Mouse (Mus musculus): ENCODE measurements around the gene Clec2l. TPM values are rescaled to one million over a fixed set of nuclear protein-coding genes. Genes with fewer than 3 reads are reported as not detected.

The Clec2l gene
- polyA plus RNA-seq, 1 experiment from 2014 or later, result 8.8 TPM

- Histone ChIP-seq H3K27ac (ENCODE audit: low read depth, low read length) (no peak overlapping the region), H3K9ac (ENCODE audit: low read length) (no peak overlapping the region), H3K9me3 (replicated peaks; ENCODE audit: control insufficient read depth, low read length) (no peaks in the 10 kb centered on the region), H3K27me3 (replicated peaks; ENCODE audit: control insufficient read depth, insufficient read depth, low read length) (no peaks in the 10 kb centered on the region), H3K36me3 (ENCODE audit: control insufficient read depth, insufficient read depth, low read length) (peaks cover 84% of the 10 kb centered on the region), H3K4me3 (ENCODE audit: low read depth, low read length) (no peak overlapping the region), H3K4me1 (ENCODE audit: control insufficient read depth, insufficient read depth, low read length) (no peaks in the 10 kb centered on the region), H3K4me2 (ENCODE audit: low read length) (no peak overlapping the region)
- DNase-seq (ENCODE audit: low spot score), result peak; percentile 25
- 95% methylated on average over 18 of the region's 18 CpGs for WGBS
- ATAC-seq, result peak; percentile 18; the same call in 1 of the 2 replicates
Observed at GRCm38 (mm10) chr6:38698233-38698889, 35.5 kb downstream of the Clec2l start.

GRCm38 (mm10) chr6:38701421-38701820 lies 38.6 kb downstream of the Clec2l start:
- ATAC-seq (no peak), DNase-seq (ENCODE audit: low spot score) (no peak)
- no peak overlapping the region for H3K27ac ChIP-seq (ENCODE audit: low read depth, low read length)
- H3K4me1 ChIP-seq (ENCODE audit: control insufficient read depth, insufficient read depth, low read length), result no peaks in the 10 kb centered on the region
- WGBS, result 80% methylated on average over 2 of the region's 2 CpGs
- H3K36me3 ChIP-seq (ENCODE audit: control insufficient read depth, insufficient read depth, low read length), result peaks cover 73% of the 10 kb centered on the region
- H3K9ac ChIP-seq (ENCODE audit: low read length), result no peak overlapping the region
- no peak overlapping the region for H3K4me2 ChIP-seq (ENCODE audit: low read length)
- H3K9me3 ChIP-seq (replicated peaks; ENCODE audit: control insufficient read depth, low read length), result no peaks in the 10 kb centered on the region
- H3K27me3 ChIP-seq (replicated peaks; ENCODE audit: control insufficient read depth, insufficient read depth, low read length), result no peaks in the 10 kb centered on the region
- no peak overlapping the region for H3K4me3 ChIP-seq (ENCODE audit: low read depth, low read length)

DNA sequence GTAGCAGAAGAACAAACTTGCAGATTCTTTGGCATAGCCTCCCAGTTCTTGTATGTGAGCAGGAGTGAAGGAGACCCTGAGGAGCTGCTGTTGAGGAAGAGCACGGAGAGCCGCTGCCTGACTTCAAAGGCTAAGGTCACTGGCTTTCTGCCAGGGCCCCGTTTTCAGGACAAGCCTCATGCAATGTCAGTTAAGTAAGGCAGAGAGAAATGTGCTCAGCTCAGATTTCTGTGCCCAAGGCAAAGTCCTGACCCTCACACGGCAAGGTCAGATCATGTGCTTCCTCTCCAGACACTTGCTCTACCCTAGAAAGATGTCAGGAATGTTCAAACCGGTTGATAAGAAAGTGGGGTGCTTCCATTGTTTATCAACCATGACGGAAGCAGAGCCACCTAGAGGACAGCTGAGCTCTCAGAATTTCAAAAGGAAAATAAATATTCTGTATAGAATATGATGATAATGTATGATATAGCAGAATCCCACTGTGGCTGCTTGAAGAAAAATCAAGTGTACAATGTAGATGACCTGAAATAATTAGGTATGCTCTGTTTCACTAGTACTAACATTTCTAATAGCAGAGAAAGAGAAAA lies 40.0 kb downstream of the Clec2l start:
- Histone ChIP-seq H3K4me2 (ENCODE audit: low read length) (no peak overlapping the region), H3K4me3 (ENCODE audit: low read depth, low read length) (no peak overlapping the region), H3K27ac (ENCODE audit: low read depth, low read length) (no peak overlapping the region), H3K27me3 (replicated peaks; ENCODE audit: control insufficient read depth, insufficient read depth, low read length) (no peaks in the 10 kb centered on the region), H3K9ac (ENCODE audit: low read length) (no peak overlapping the region), H3K4me1 (ENCODE audit: control insufficient read depth, insufficient read depth, low read length) (no peaks in the 10 kb centered on the region), H3K36me3 (ENCODE audit: control insufficient read depth, insufficient read depth, low read length) (peaks cover 69% of the 10 kb centered on the region), H3K9me3 (replicated peaks; ENCODE audit: control insufficient read depth, low read length) (no peaks in the 10 kb centered on the region)
- ATAC-seq, result no peak
- 70% methylated on average over 6 of the region's 6 CpGs for WGBS
- DNase-seq (ENCODE audit: low spot score), result no peak

- H3K27me3 ChIP-seq (replicated peaks; ENCODE audit: control insufficient read depth, insufficient read depth, low read length), result no peaks in the 10 kb centered on the region
- H3K27ac ChIP-seq (ENCODE audit: low read depth, low read length), result no peak overlapping the region
- H3K9me3 ChIP-seq (replicated peaks; ENCODE audit: control insufficient read depth, low read length), result no peaks in the 10 kb centered on the region
- peaks cover 67% of the 10 kb centered on the region for H3K36me3 ChIP-seq (ENCODE audit: control insufficient read depth, insufficient read depth, low read length)
- no peak overlapping the region for H3K9ac ChIP-seq (ENCODE audit: low read length)
- DNase-seq (ENCODE audit: low spot score), result no peak
- H3K4me2 ChIP-seq (ENCODE audit: low read length), result no peak overlapping the region
- no peaks in the 10 kb centered on the region for H3K4me1 ChIP-seq (ENCODE audit: control insufficient read depth, insufficient read depth, low read length)
- H3K4me3 ChIP-seq (ENCODE audit: low read depth, low read length), result no peak overlapping the region
- ATAC-seq, result no peak
- WGBS, result 94% methylated on average over 6 of the region's 6 CpGs
Observed at GRCm38 (mm10) chr6:38703526-38703925, 40.7 kb downstream of the Clec2l start.

DNA sequence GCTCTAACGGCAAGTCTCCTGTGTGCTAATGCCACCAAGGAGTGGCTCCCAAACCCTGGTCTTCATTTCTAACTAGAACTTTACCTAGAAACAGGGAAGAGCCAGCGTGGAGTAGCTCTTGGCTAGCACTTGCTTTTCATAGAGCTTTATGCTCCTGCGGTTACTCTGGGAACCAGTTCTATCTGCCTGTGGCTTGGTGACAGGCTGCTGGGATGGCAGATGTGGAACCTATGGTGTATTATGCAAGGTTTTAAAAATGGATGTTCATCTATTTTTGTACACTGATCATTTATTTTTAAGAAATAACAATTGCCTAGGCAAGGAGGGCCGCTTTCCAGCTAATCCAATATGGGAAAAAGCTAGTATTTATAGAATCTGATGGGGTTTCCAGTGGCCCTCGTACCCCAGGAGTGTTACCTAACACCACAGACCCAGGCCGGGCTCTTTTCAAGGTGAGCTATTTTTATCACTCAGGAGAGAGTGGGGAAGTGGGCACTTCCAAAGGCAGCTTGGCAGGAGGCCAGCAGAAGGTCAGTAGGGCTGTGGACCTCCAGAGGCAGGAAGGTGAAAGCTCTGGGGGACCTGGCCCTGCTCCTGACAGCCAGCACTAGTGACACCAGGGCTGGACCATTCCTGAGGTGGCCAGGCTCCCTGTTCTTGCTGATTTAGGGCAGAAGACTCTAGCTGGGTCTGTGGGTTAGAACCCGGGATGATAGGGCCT lies 41.6 kb downstream of the Clec2l start:
- no peak overlapping the region for H3K9ac ChIP-seq (ENCODE audit: low read length)
- no peaks in the 10 kb centered on the region for H3K27me3 ChIP-seq (replicated peaks; ENCODE audit: control insufficient read depth, insufficient read depth, low read length)
- peaks cover 67% of the 10 kb centered on the region for H3K36me3 ChIP-seq (ENCODE audit: control insufficient read depth, insufficient read depth, low read length)
- no peak overlapping the region for H3K4me2 ChIP-seq (ENCODE audit: low read length)
- DNase-seq (ENCODE audit: low spot score) (no peak), ATAC-seq (no peak)
- no peak overlapping the region for H3K27ac ChIP-seq (ENCODE audit: low read depth, low read length)
- no peak overlapping the region for H3K4me3 ChIP-seq (ENCODE audit: low read depth, low read length)
- H3K4me1 ChIP-seq (ENCODE audit: control insufficient read depth, insufficient read depth, low read length), result no peaks in the 10 kb centered on the region
- no peaks in the 10 kb centered on the region for H3K9me3 ChIP-seq (replicated peaks; ENCODE audit: control insufficient read depth, low read length)
- 91% methylated on average over 7 of the region's 7 CpGs for WGBS

DNA sequence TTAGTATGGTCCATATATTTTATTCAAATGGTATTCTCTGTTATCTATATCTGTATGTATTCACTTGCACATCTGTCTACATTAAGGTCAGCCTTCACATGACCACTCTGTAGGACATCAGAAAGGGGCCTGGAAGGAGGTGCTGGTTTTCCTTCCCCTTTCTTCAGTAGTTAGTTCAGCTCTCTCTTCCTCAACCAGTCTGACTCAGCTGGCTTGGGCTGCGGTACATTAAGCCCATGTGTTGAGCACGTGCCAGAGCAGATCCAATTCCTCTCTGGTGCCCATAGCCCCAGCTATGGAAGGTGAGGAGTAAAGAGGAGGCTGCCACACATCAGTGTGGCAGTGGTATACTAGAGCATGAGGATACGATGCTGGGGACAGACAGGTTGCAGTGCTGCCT lies 47.6 kb downstream of the Clec2l start:
- H3K9me3 ChIP-seq (replicated peaks; ENCODE audit: control insufficient read depth, low read length), result no peaks in the 10 kb centered on the region
- 99% methylated on average over 3 of the region's 3 CpGs for WGBS
- no peak overlapping the region for H3K4me2 ChIP-seq (ENCODE audit: low read length)
- no peaks in the 10 kb centered on the region for H3K27me3 ChIP-seq (replicated peaks; ENCODE audit: control insufficient read depth, insufficient read depth, low read length)
- H3K4me1 ChIP-seq (ENCODE audit: control insufficient read depth, insufficient read depth, low read length), result no peaks in the 10 kb centered on the region
- no peak overlapping the region for H3K4me3 ChIP-seq (ENCODE audit: low read depth, low read length)
- peaks cover 77% of the 10 kb centered on the region for H3K36me3 ChIP-seq (ENCODE audit: control insufficient read depth, insufficient read depth, low read length)
- no peak overlapping the region for H3K9ac ChIP-seq (ENCODE audit: low read length)
- H3K27ac ChIP-seq (ENCODE audit: low read depth, low read length), result no peak overlapping the region
- no peak for DNase-seq (ENCODE audit: low spot score)
- no peak for ATAC-seq

DNA sequence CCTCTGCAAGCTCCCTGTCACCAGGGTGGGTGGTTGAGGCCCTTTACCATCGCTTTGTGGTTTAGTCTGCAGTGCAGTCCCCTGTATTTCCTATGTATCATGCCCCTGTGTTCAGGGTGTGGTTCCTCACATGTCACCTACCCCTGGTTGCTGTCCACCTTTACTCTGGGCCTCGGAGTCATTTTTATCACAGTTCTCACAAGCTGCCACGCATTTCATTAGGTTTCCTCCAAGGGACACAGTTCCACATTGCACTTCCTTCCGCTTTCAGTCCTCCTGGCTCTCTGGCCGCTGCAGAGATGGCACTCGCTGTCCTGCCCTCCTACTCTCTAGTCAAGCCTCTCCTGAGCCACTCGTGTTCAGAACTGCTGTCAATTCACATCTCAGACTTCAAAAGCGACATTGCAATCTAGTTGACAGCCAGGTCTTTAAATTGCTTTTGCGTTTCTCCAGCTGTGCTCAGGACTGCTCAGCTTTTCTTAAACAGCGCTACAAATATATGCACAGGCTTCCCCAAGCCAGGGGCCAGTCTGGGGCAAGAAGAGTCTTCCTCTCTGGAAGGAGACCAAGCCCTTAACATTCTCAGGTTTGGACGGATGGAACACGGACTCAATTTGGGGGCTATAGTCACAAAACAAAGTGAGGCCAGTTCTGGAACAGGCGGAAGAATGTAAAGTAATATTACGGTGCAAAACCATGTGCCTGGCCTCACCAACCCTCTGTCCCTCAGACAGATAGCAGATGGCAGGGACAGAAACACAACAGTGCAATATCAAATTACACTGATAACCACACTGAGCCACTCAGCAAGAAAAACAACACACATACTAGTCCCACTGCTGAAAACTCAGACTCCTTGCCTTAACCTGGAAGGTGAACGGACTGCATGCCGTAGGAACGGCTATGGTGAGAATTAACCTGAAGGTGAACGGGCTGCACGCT lies 51.4 kb downstream of the Clec2l start:
- Histone ChIP-seq H3K4me2 (ENCODE audit: low read length) (no peak overlapping the region), H3K4me1 (ENCODE audit: control insufficient read depth, insufficient read depth, low read length) (no peaks in the 10 kb centered on the region), H3K27me3 (replicated peaks; ENCODE audit: control insufficient read depth, insufficient read depth, low read length) (no peaks in the 10 kb centered on the region), H3K36me3 (ENCODE audit: control insufficient read depth, insufficient read depth, low read length) (peaks cover 93% of the 10 kb centered on the region), H3K9ac (ENCODE audit: low read length) (no peak overlapping the region), H3K9me3 (replicated peaks; ENCODE audit: control insufficient read depth, low read length) (no peaks in the 10 kb centered on the region), H3K27ac (ENCODE audit: low read depth, low read length) (no peak overlapping the region), H3K4me3 (ENCODE audit: low read depth, low read length) (no peak overlapping the region)
- DNase-seq (ENCODE audit: low spot score) (no peak), ATAC-seq (no peak)
- 94% methylated on average over 19 of the region's 19 CpGs for WGBS

- no peaks in the 10 kb centered on the region for H3K27me3 ChIP-seq (replicated peaks; ENCODE audit: control insufficient read depth, insufficient read depth, low read length)
- no peak for DNase-seq (ENCODE audit: low spot score)
- no peak overlapping the region for H3K9ac ChIP-seq (ENCODE audit: low read length)
- WGBS, result 96% methylated on average over 16 of the region's 16 CpGs
- H3K36me3 ChIP-seq (ENCODE audit: control insufficient read depth, insufficient read depth, low read length), result peaks cover 91% of the 10 kb centered on the region
- no peak overlapping the region for H3K4me2 ChIP-seq (ENCODE audit: low read length)
- no peak overlapping the region for H3K27ac ChIP-seq (ENCODE audit: low read depth, low read length)
- no peak overlapping the region for H3K4me3 ChIP-seq (ENCODE audit: low read depth, low read length)
- no peaks in the 10 kb centered on the region for H3K9me3 ChIP-seq (replicated peaks; ENCODE audit: control insufficient read depth, low read length)
- no peaks in the 10 kb centered on the region for H3K4me1 ChIP-seq (ENCODE audit: control insufficient read depth, insufficient read depth, low read length)
- no peak for ATAC-seq
Observed at GRCm38 (mm10) chr6:38715881-38716280, 53.0 kb downstream of the Clec2l start.
